Mouse (Mus musculus): Measurements from ENCODE around the gene Zxdc.

The Zxdc gene

GRCm38 (mm10) chr6:90368976-90369724, at the start of gene Zxdc:
Gene Zxdc (plus strand): TSS chr6:90369492.
- peak; percentile 98 for DNase-seq (ENCODE audit: low spot score)

GRCm38 (mm10) chr6:90320429-90320828, 48.9 kb upstream of the Zxdc start:
- no peak for DNase-seq (ENCODE audit: low spot score)

GRCm38 (mm10) chr6:90321811-90322210, 47.5 kb upstream of the Zxdc start:
- DNase-seq (ENCODE audit: low spot score) = no peak

DNA sequence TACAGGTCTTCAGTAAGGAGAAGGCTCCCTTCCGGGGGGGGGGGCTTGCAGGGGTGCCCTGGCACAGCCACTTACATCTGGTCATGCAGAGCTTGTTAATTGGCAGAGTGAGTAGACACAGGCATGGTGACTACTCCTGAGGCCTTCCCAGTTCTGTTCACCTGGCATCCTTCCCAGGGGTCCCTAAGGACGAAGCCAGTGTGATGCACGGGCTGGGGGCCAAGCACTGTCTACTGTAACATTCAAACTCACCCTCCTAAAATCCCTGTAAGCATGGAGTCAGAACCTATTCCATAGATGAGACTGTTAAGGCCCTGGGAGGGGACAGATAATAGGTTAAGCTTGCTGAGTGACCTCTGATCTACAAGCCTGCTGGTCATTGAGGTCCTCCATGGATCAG, 45.3 kb upstream of the Zxdc start:
- DNase-seq (ENCODE audit: low spot score) = no peak

GRCm38 (mm10) chr6:90324463-90324862, 44.8 kb upstream of the Zxdc start:
- no peak for DNase-seq (ENCODE audit: low spot score)

GRCm38 (mm10) chr6:90324991-90325390, 44.3 kb upstream of the Zxdc start, which contains the start of gene Chst13:
Gene Chst13 (minus strand): TSS chr6:90325185.
- no peak for DNase-seq (ENCODE audit: low spot score)

- no peak for DNase-seq (ENCODE audit: low spot score)
These were observed 41.6 kb upstream of the Zxdc start for GRCm38 (mm10) chr6:90327670-90328069.

DNA sequence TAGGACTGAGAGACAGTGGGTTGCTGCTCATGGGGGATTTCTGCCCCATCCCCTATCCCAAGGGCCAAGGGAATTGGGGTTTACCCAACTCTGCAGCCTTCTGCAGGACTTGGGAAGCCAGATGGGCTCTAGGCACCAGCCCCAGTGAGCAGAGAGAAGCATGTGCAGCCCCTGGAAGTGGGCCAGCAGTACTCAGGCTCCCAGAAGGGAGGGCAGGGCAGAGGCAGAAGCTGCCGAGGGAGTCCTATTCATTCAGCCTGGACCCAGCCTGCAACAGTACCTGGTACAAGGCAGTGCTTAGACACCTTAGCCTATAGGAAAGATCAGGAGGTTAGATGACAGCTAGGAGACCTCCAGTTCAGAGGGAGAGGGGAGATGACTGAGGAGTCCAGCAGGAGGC, 39.3 kb upstream of the Zxdc start:
- DNase-seq (ENCODE audit: low spot score) = no peak

- DNase-seq (ENCODE audit: low spot score) = no peak
These were observed 36.5 kb upstream of the Zxdc start, which contains the start of gene Uroc1 for GRCm38 (mm10) chr6:90332561-90333425. Gene Uroc1 (plus strand): TSS chr6:90333284.

DNA sequence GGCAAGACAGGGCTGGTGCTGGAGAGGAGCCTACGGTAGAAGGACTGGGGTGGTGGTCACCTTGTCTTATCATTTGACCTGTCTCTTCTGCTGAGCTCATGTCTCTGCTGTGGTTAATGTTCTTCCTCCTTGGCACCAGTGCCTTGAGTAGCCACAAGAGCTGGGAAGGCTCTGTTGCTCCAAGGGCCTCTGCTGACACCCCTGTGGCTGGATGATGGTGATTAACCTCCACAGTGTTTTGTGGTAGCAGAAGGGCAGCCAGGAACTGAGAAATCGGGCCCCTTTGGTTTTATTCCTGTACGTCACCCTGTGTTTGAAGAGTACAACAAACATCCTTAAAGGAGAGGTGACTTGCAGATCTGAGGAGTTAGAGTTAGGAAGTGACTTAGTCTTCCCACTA, 35.0 kb upstream of the Zxdc start:
- no peak for DNase-seq (ENCODE audit: low spot score)

- DNase-seq (ENCODE audit: low spot score) = no peak
These were observed 26.9 kb upstream of the Zxdc start for GRCm38 (mm10) chr6:90342343-90342742.

GRCm38 (mm10) chr6:90347183-90347582, 22.1 kb upstream of the Zxdc start:
- no peak for DNase-seq (ENCODE audit: low spot score)

DNA sequence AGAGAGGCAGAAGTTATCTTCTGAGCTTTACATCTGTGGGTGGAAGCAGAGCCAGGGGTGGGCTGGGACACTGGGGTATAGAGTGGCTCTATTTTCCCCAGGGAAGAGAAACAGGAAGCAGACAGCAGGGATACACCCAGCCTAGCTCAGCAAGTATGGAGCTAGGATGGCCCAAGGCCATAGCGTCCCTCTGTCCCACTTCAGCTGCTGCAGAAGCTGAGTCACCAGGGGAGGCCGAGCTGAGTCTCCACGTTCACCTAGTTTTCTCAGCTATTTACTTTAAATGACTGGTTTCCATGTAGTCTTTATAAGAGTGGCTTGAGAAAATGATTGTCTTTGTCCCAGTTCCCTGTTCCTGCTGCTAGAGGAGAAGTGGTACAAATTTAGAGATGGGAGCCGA, 20.8 kb upstream of the Zxdc start:
- DNase-seq (ENCODE audit: low spot score) = no peak

DNA sequence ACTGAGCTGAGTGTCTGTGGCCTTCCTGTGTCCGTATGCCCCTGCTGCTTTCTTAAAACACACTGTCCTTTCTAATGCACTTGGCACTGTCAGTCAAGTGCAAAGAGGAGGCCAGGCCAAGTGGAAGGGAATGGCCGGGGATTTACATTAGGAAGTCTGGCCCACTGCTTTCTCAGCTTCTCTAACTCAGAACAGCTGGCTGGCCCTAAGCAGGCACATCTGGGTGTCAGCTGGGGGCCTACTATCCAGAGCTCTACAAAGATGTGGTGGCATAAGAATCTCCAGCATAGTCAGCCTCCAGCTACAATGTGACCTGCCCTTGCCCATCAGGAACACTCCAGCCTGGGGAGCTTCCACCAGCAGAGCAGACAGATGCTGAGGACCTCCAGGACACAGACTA, 19.3 kb upstream of the Zxdc start:
- no peak for DNase-seq (ENCODE audit: low spot score)

DNA sequence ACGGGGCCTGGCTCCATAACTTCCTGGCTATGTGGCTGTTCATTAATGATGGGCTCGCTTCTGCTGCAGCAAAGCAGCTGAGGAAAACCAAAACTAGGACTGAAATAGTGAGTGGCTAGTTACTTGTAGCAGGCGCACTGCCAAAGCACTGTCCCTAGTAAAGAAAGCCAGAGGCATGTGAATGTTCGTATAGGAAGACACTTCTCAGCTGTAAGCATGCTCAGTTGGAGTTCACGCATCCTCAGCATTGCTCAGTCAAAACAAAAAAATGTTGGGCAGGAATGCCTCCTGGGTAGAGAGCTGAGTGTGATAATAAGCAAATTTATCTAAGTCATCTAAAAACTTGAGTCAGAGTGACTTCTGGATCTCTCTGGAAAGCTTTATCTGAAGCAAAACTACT, 11.2 kb upstream of the Zxdc start:
- DNase-seq (ENCODE audit: low spot score) = no peak

GRCm38 (mm10) chr6:90359445-90359844, 9.8 kb upstream of the Zxdc start:
- no peak for DNase-seq (ENCODE audit: low spot score)

GRCm38 (mm10) chr6:90360024-90360781, 9.1 kb upstream of the Zxdc start:
- DNase-seq (ENCODE audit: low spot score) = no peak

GRCm38 (mm10) chr6:90360922-90361614, 8.2 kb upstream of the Zxdc start:
- no peak for DNase-seq (ENCODE audit: low spot score)

- no peak for DNase-seq (ENCODE audit: low spot score)
These were observed 6.0 kb upstream of the Zxdc start for GRCm38 (mm10) chr6:90363301-90363700.

DNA sequence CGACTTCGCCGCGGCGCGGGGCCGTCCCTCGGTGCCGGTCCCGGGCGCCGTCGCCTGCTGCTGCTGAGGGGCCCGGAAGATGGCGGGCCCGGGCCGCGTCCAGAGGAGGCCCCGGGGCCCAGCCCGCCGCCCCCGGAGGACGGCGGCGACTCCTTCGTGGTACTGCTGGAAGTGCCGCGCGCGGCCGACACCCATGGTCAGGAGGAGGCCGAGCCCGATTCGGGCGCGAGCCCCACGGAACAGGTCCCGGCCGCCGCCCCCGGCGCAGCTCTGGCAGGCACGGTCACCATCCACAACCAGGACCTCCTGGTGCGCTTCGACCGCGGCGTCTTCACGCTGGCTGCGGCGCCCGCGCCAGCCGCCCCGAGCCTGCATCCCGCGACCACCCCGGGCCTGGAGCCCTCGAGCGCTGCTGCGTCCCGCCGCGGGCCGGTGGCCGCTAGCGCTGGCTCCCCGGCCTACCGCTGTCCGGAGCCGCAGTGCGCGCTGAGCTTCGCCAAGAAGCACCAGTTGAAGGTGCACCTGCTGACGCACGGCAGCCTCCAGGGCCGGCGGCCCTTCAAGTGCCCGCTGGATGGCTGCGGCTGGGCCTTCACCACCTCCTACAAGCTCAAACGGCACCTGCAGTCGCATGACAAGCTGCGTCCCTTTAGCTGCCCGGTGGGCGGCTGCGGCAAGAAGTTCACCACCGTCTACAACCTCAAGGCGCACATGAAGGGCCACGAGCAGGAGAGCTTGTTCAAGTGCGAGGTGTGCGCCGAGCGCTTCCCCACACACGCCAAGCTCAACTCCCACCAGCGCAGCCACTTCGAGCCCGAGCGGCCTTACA, 647 bp downstream of the Zxdc start:
- DNase-seq (ENCODE audit: low spot score) = peak; percentile 22

GRCm38 (mm10) chr6:90374647-90375046, 5.4 kb downstream of the Zxdc start:
- DNase-seq (ENCODE audit: low spot score) = no peak
